Mouse (Mus musculus): Measurements from ENCODE around the gene Crabp2. TPM values are rescaled to one million over a fixed set of nuclear protein-coding genes. Genes with fewer than 3 reads are reported as not detected.

Crabp2 gene
- polyA plus RNA-seq, 1 experiment = 0.08 TPM

GRCm38 (mm10) chr3:87998747-87999146, 50.3 kb downstream of the Crabp2 start:
- peaks cover 38% of the 10 kb centered on the region for H3K27me3 ChIP-seq (ENCODE audit: control insufficient read depth, insufficient read depth, low read length)
- no peak overlapping the region for H3K4me3 ChIP-seq (ENCODE audit: extremely low read depth, insufficient read depth, insufficient read length)
- H3K4me1 ChIP-seq (ENCODE audit: control insufficient read depth, insufficient read depth, insufficient read length) = peaks cover 4% of the 10 kb centered on the region; the same call in 1 of the 2 replicates
- H3K36me3 ChIP-seq (ENCODE audit: control insufficient read depth, insufficient read depth, low read length) = no peaks in the 10 kb centered on the region
- WGBS = 3% methylated on average over 7 of the region's 7 CpGs
- no peak for DNase-seq (ENCODE audit: low read depth in 1 of 2, low spot score in 2 of 2)
- no peak overlapping the region for H3K27ac ChIP-seq (ENCODE audit: insufficient read depth, low read length)
- no peak for TF ChIP-seq POLR2A (IDR thresholded peaks at IDR 0.05; ENCODE audit: low read depth, low read length)
- TF ChIP-seq CTCF (IDR thresholded peaks at IDR 0.05; ENCODE audit: extremely low read depth, insufficient read depth, insufficient read length, insufficient replicate concordance) = no peak

- TF ChIP-seq POLR2A (IDR thresholded peaks at IDR 0.05; ENCODE audit: low read depth, low read length) = no peak
- TF ChIP-seq CTCF (IDR thresholded peaks at IDR 0.05; ENCODE audit: extremely low read depth, insufficient read depth, insufficient read length, insufficient replicate concordance) = no peak
- Histone ChIP-seq H3K27me3 (ENCODE audit: control insufficient read depth, insufficient read depth, low read length) (peaks cover 38% of the 10 kb centered on the region), H3K4me3 (ENCODE audit: extremely low read depth, insufficient read depth, insufficient read length) (no peak overlapping the region), H3K36me3 (ENCODE audit: control insufficient read depth, insufficient read depth, low read length) (no peaks in the 10 kb centered on the region), H3K4me1 (ENCODE audit: control insufficient read depth, insufficient read depth, insufficient read length) (peaks cover 4% of the 10 kb centered on the region; the same call in 1 of the 2 replicates), H3K27ac (ENCODE audit: insufficient read depth, low read length) (no peak overlapping the region)
- WGBS = 3% methylated on average over 38 of the region's 38 CpGs
- DNase-seq (ENCODE audit: low read depth in 1 of 2, low spot score in 2 of 2) = no peak
These were observed 50.9 kb downstream of the Crabp2 start for GRCm38 (mm10) chr3:87999243-87999895.

GRCm38 (mm10) chr3:88000181-88000580, 51.7 kb downstream of the Crabp2 start, which contains the start of gene Bcan:
Gene Bcan (minus strand): TSS chr3:88000230.
- H3K27ac ChIP-seq (ENCODE audit: insufficient read depth, low read length) = no peak within 1 kb of the TSS
- peaks cover 38% of the 10 kb centered on the region for H3K27me3 ChIP-seq (ENCODE audit: control insufficient read depth, insufficient read depth, low read length)
- 2% methylated on average over 38 of the region's 39 CpGs for WGBS
- peaks cover 4% of the 10 kb centered on the region; the same call in 1 of the 2 replicates for H3K4me1 ChIP-seq (ENCODE audit: control insufficient read depth, insufficient read depth, insufficient read length)
- H3K36me3 ChIP-seq (ENCODE audit: control insufficient read depth, insufficient read depth, low read length) = no peaks in the 10 kb centered on the region
- no peak for DNase-seq (ENCODE audit: low read depth in 1 of 2, low spot score in 2 of 2)
- no peak within 1 kb of the TSS; the same call in 1 of the 2 replicates for H3K4me3 ChIP-seq (ENCODE audit: extremely low read depth, insufficient read depth, insufficient read length)
- TF ChIP-seq POLR2A (IDR thresholded peaks at IDR 0.05; ENCODE audit: low read depth, low read length) = no peak
- TF ChIP-seq CTCF (IDR thresholded peaks at IDR 0.05; ENCODE audit: extremely low read depth, insufficient read depth, insufficient read length, insufficient replicate concordance) = no peak

GRCm38 (mm10) chr3:88000816-88001595, 52.5 kb downstream of the Crabp2 start:
- DNase-seq (ENCODE audit: low read depth in 1 of 2, low spot score in 2 of 2) = no peak
- H3K27ac ChIP-seq (ENCODE audit: insufficient read depth, low read length) = no peak overlapping the region
- peaks cover 38% of the 10 kb centered on the region for H3K27me3 ChIP-seq (ENCODE audit: control insufficient read depth, insufficient read depth, low read length)
- no peaks in the 10 kb centered on the region for H3K36me3 ChIP-seq (ENCODE audit: control insufficient read depth, insufficient read depth, low read length)
- H3K4me3 ChIP-seq (ENCODE audit: extremely low read depth, insufficient read depth, insufficient read length) = no peak overlapping the region
- no peak for TF ChIP-seq POLR2A (IDR thresholded peaks at IDR 0.05; ENCODE audit: low read depth, low read length)
- TF ChIP-seq CTCF (IDR thresholded peaks at IDR 0.05; ENCODE audit: extremely low read depth, insufficient read depth, insufficient read length, insufficient replicate concordance) = no peak
- WGBS = 22% methylated on average over 11 of the region's 11 CpGs
- peaks cover 4% of the 10 kb centered on the region; the same call in 1 of the 2 replicates for H3K4me1 ChIP-seq (ENCODE audit: control insufficient read depth, insufficient read depth, insufficient read length)

GRCm38 (mm10) chr3:88002291-88002976, 54.0 kb downstream of the Crabp2 start:
- no peak for TF ChIP-seq POLR2A (IDR thresholded peaks at IDR 0.05; ENCODE audit: low read depth, low read length)
- TF ChIP-seq CTCF (IDR thresholded peaks at IDR 0.05; ENCODE audit: extremely low read depth, insufficient read depth, insufficient read length, insufficient replicate concordance) = no peak
- Histone ChIP-seq H3K4me1 (ENCODE audit: control insufficient read depth, insufficient read depth, insufficient read length) (0 out of 2 replicates have a peak, but pooled peaks cover 4% of the 10 kb centered on the region), H3K27ac (ENCODE audit: insufficient read depth, low read length) (no peak overlapping the region), H3K36me3 (ENCODE audit: control insufficient read depth, insufficient read depth, low read length) (no peaks in the 10 kb centered on the region), H3K27me3 (ENCODE audit: control insufficient read depth, insufficient read depth, low read length) (peaks cover 31% of the 10 kb centered on the region), H3K4me3 (ENCODE audit: extremely low read depth, insufficient read depth, insufficient read length) (no peak overlapping the region)
- WGBS = 8% methylated on average over 17 of the region's 17 CpGs
- DNase-seq (ENCODE audit: low read depth in 1 of 2, low spot score in 2 of 2) = no peak

Other genes starting within 250 kb of the Crabp2 start
- gene Lrrc71, start 200.0 kb upstream of the Crabp2 start, polyA plus RNA-seq (2012; rRNA removed) = 0.09 and 0.25 TPM in 2 replicates
- gene Ntrk1, start 153.5 kb upstream of the Crabp2 start, polyA plus RNA-seq (2012; rRNA removed) = 0.09 and 0.14 TPM in 2 replicates
- 0.25 and 0.42 TPM in 2 replicates for gene Insrr, start 151.7 kb upstream of the Crabp2 start, polyA plus RNA-seq (2012; rRNA removed)
- 63.8 and 65.8 TPM in 2 replicates for gene Pear1, start 124.4 kb upstream of the Crabp2 start, polyA plus RNA-seq (2012; rRNA removed)
- gene Sh2d2a, start 101.9 kb upstream of the Crabp2 start, polyA plus RNA-seq (2012; rRNA removed) = 27.4 and 29.1 TPM in 2 replicates
- 23.3 and 23.4 TPM in 2 replicates for gene Prcc, start 63.1 kb upstream of the Crabp2 start, polyA plus RNA-seq (2012; rRNA removed)
- gene Hdgf, start 42.3 kb upstream of the Crabp2 start, polyA plus RNA-seq (2012; rRNA removed) = 43.6 and 50.0 TPM in 2 replicates
- gene Mrpl24, start 29.2 kb upstream of the Crabp2 start, polyA plus RNA-seq (2012; rRNA removed) = 24.3 and 34.6 TPM in 2 replicates
- gene Isg20l2, start 18.4 kb upstream of the Crabp2 start, polyA plus RNA-seq (2012; rRNA removed) = 14.3 and 17.4 TPM in 2 replicates
- gene Rrnad1, start 17.9 kb upstream of the Crabp2 start, polyA plus RNA-seq (2012; rRNA removed) = 35.6 and 36.7 TPM in 2 replicates
- 1.2 and 1.7 TPM in 2 replicates for gene Nes, start 22.4 kb downstream of the Crabp2 start, polyA plus RNA-seq (2012; rRNA removed)
- gene Bcan, start 51.6 kb downstream of the Crabp2 start, polyA plus RNA-seq (2012; rRNA removed) = 0.11 TPM in 1 of 2 replicates, not detected in the other
- not detected in 2 replicates for gene Hapln2, start 78.9 kb downstream of the Crabp2 start, polyA plus RNA-seq (2012; rRNA removed)
- gene Gpatch4, start 94.4 kb downstream of the Crabp2 start, polyA plus RNA-seq (2012; rRNA removed) = 5.0 and 5.2 TPM in 2 replicates
- gene Naxe, start 109.8 kb downstream of the Crabp2 start, polyA plus RNA-seq (2012; rRNA removed) = 30.0 and 32.1 TPM in 2 replicates
- gene Ttc24, start 129.6 kb downstream of the Crabp2 start, polyA plus RNA-seq (2012; rRNA removed) = not detected in 2 replicates
- 4.3 and 5.0 TPM in 2 replicates for gene Iqgap3, start 133.3 kb downstream of the Crabp2 start, polyA plus RNA-seq (2012; rRNA removed)
- gene Mef2d, start 193.7 kb downstream of the Crabp2 start, polyA plus RNA-seq (2012; rRNA removed) = 119 and 142 TPM in 2 replicates

Measured in spleen, adult 2 months (tissue).